Mouse (Mus musculus) stomach, postnatal 0 days (tissue): ENCODE measurements around the gene BC030867. TPM values are rescaled to one million over a fixed set of nuclear protein-coding genes. Genes with fewer than 3 reads are reported as not detected.

Source experiments
- ATAC-seq: fragments of 200-750 bp; cut with Nextera tagmentation; 2 replicates; pipeline ENCODE4 v1.8.0; 2017; ENCODE audit not compliant: low FRiP score, low TSS enrichment
- DNase-seq: peaks from one replicate; pipeline ENCODE4 v3.0.0-alpha.2; 2016; ENCODE audit warnings: low spot score
- H3K27ac ChIP-seq: fragments of 300-500 bp; sonication (generic); replicated peaks from 2 replicates; pipeline ENCODE4 v1.5.1; 2014; ENCODE audit warnings: mild to moderate bottlenecking, control low read depth
- H3K27me3 ChIP-seq: fragments of 300-500 bp; sonication (generic); 2 replicates; pipeline ENCODE4 v1.6.1; 2014; ENCODE audit warnings: low read length; ENCODE audit not compliant: control insufficient read depth, insufficient read depth
- H3K36me3 ChIP-seq: fragments of 300-500 bp; sonication (generic); 2 replicates; pipeline ENCODE4 v1.6.1; 2014; ENCODE audit warnings: low read length, mixed read lengths; ENCODE audit not compliant: control insufficient read depth, insufficient read depth
- H3K4me1 ChIP-seq: fragments of 300-500 bp; sonication (generic); replicated peaks from 2 replicates; pipeline ENCODE4 v1.6.1; 2014; ENCODE audit warnings: antibody characterized with exemption; ENCODE audit not compliant: control insufficient read depth, insufficient read depth
- H3K4me2 ChIP-seq: fragments of 300-500 bp; sonication (generic); replicated peaks from 2 replicates; pipeline ENCODE4 v1.6.1; 2014; ENCODE audit warnings: low read depth, mild to moderate bottlenecking, control low read depth, moderate library complexity
- H3K4me3 ChIP-seq: fragments of 300-500 bp; sonication (generic); 2 replicates; pipeline ENCODE4 v1.5.1; 2014; ENCODE audit warnings: low read depth, low read length, control low read depth
- H3K9ac ChIP-seq: fragments of 300-500 bp; sonication (generic); 2 replicates; pipeline ENCODE4 v1.6.1; 2014; ENCODE audit warnings: mild to moderate bottlenecking, low read length, control low read depth, mixed read lengths
- H3K9me3 ChIP-seq: fragments of 300-500 bp; sonication (generic); 2 replicates; pipeline ENCODE4 v1.6.1; 2016; ENCODE audit warnings: low read length; ENCODE audit not compliant: control insufficient read depth
- CTCF ChIP-seq: IDR thresholded peaks from 2 replicates; pipeline ENCODE4 v1.5.1; 2016; ENCODE audit warnings: antibody characterized with exemption, low read depth, mild to moderate bottlenecking, moderate library complexity
- EP300 ChIP-seq: optimal IDR thresholded peaks from 2 replicates; pipeline ENCODE3; 2016; ENCODE audit warnings: antibody characterized with exemption
- WGBS: fragments of 180-500 bp; shearing (Covaris S2); extraction: QIAGEN DNeasy Blood & Tissue Kit; methylation state at CpG from one replicate; pipeline ENCODE4 v1.1.7; 2014; 5-methylcytosine and 5-hydroxymethylcytosine counted together
- polyA plus RNA-seq: library from polyadenylated mRNA; unstranded; fragments of >200 nt; fragmentation: Nextera tagmentation; extraction: Ambion mirVana; gene quantifications from 2 replicates; pipeline ENCODE4 v1.2.1, GENCODE M21; 2015

Gene BC030867
- polyA plus RNA-seq, 1 experiment from 2014 or later: 2.7 TPM

GRCm38 (mm10) chr11:102285095-102285834 lies 36.6 kb downstream of the BC030867 start:
- peak overlapping the region; percentile 90 for H3K27ac ChIP-seq
- peak overlapping the region; percentile 71 for H3K4me3 ChIP-seq
- TF ChIP-seq CTCF (no peak), EP300 (no peak)
- DNase-seq (no peak), ATAC-seq (peak; percentile 64)
- H3K27me3 ChIP-seq: no peaks in the 10 kb centered on the region
- H3K4me1 ChIP-seq: no peaks in the 10 kb centered on the region
- peaks cover 7% of the 10 kb centered on the region for H3K36me3 ChIP-seq
- WGBS: 1% methylated on average over 31 of the region's 31 CpGs
- H3K9me3 ChIP-seq: no peaks in the 10 kb centered on the region
- H3K9ac ChIP-seq: peak overlapping the region; percentile 90
- peak overlapping the region; percentile 79 for H3K4me2 ChIP-seq

GRCm38 (mm10) chr11:102287485-102287884 lies 38.8 kb downstream of the BC030867 start:
- 85% methylated on average over 8 of the region's 8 CpGs for WGBS
- H3K4me3 ChIP-seq: no peak overlapping the region
- H3K27ac ChIP-seq: no peak overlapping the region
- ATAC-seq: no peak
- no peak overlapping the region for H3K4me2 ChIP-seq
- TF ChIP-seq CTCF (no peak), EP300 (no peak)
- H3K36me3 ChIP-seq: peaks cover 27% of the 10 kb centered on the region
- H3K9me3 ChIP-seq: no peaks in the 10 kb centered on the region
- H3K27me3 ChIP-seq: no peaks in the 10 kb centered on the region
- DNase-seq: no peak
- no peaks in the 10 kb centered on the region for H3K4me1 ChIP-seq
- no peak overlapping the region for H3K9ac ChIP-seq

GRCm38 (mm10) chr11:102288027-102288804 lies 39.5 kb downstream of the BC030867 start:
- Histone ChIP-seq H3K27ac (no peak overlapping the region), H3K36me3 (peaks cover 28% of the 10 kb centered on the region), H3K27me3 (no peaks in the 10 kb centered on the region), H3K4me1 (no peaks in the 10 kb centered on the region), H3K4me2 (no peak overlapping the region), H3K9me3 (no peaks in the 10 kb centered on the region), H3K4me3 (no peak overlapping the region), H3K9ac (no peak overlapping the region)
- DNase-seq (no peak), ATAC-seq (no peak)
- no peak for TF ChIP-seq CTCF
- no peak for TF ChIP-seq EP300
- 78% methylated on average over 8 of the region's 8 CpGs for WGBS

- no peak overlapping the region for H3K4me2 ChIP-seq
- 65% methylated on average over 2 of the region's 2 CpGs for WGBS
- TF ChIP-seq EP300: no peak
- TF ChIP-seq CTCF: no peak
- H3K9ac ChIP-seq: no peak overlapping the region
- no peaks in the 10 kb centered on the region for H3K4me1 ChIP-seq
- H3K4me3 ChIP-seq: no peak overlapping the region
- H3K36me3 ChIP-seq: peaks cover 28% of the 10 kb centered on the region
- no peaks in the 10 kb centered on the region for H3K9me3 ChIP-seq
- ATAC-seq (no peak), DNase-seq (no peak)
- no peaks in the 10 kb centered on the region for H3K27me3 ChIP-seq
- H3K27ac ChIP-seq: no peak overlapping the region
Observed at GRCm38 (mm10) chr11:102288913-102289312, 40.2 kb downstream of the BC030867 start.

GRCm38 (mm10) chr11:102289511-102290100 lies 40.9 kb downstream of the BC030867 start:
- Histone ChIP-seq H3K9ac (no peak overlapping the region), H3K4me3 (no peak overlapping the region), H3K4me1 (no peaks in the 10 kb centered on the region; the same call in 1 of the 2 replicates), H3K27me3 (no peaks in the 10 kb centered on the region), H3K27ac (no peak overlapping the region), H3K4me2 (no peak overlapping the region), H3K9me3 (no peaks in the 10 kb centered on the region), H3K36me3 (peaks cover 28% of the 10 kb centered on the region)
- 49% methylated on average over 6 of the region's 6 CpGs for WGBS
- no peak for TF ChIP-seq EP300
- TF ChIP-seq CTCF: no peak
- ATAC-seq (no peak), DNase-seq (no peak)

GRCm38 (mm10) chr11:102290141-102290540 lies 41.5 kb downstream of the BC030867 start:
- H3K27me3 ChIP-seq: no peaks in the 10 kb centered on the region
- TF ChIP-seq CTCF (no peak), EP300 (no peak)
- H3K4me2 ChIP-seq: no peak overlapping the region
- no peaks in the 10 kb centered on the region for H3K9me3 ChIP-seq
- WGBS: 86% methylated on average over 4 of the region's 4 CpGs
- H3K27ac ChIP-seq: no peak overlapping the region
- H3K36me3 ChIP-seq: peaks cover 28% of the 10 kb centered on the region
- no peak overlapping the region for H3K4me3 ChIP-seq
- H3K9ac ChIP-seq: no peak overlapping the region
- ATAC-seq (no peak), DNase-seq (no peak)
- peaks cover 2% of the 10 kb centered on the region; the same call in 1 of the 2 replicates for H3K4me1 ChIP-seq
